Mouse (Mus musculus) limb, embryonic 11.5 days (tissue): Measurements from ENCODE around the gene Naa16. TPM values are rescaled to one million over a fixed set of nuclear protein-coding genes. Genes with fewer than 3 reads are reported as not detected.

ENCODE experiments used
- ATAC-seq: fragments of 200-750 bp; cut with Nextera tagmentation; 2 replicates; pipeline ENCODE4 v1.8.0; 2017; ENCODE audit warnings: low read depth; ENCODE audit not compliant: insufficient number of reproducible peaks, low FRiP score, low TSS enrichment
- DNase-seq: peaks from one replicate; pipeline ENCODE4 v3.0.0-alpha.2; 2015; ENCODE audit warnings: low spot score
- H3K27ac ChIP-seq: fragments of 300-500 bp; sonication (generic); replicated peaks from 2 replicates; pipeline ENCODE4 v1.5.1; 2014; ENCODE audit warnings: low read depth, mild to moderate bottlenecking, low read length
- H3K27me3 ChIP-seq: fragments of 300-500 bp; sonication (generic); 2 replicates; pipeline ENCODE4 v1.6.1; 2014; ENCODE audit warnings: mild to moderate bottlenecking, low read length, mixed read lengths; ENCODE audit not compliant: control insufficient read depth, insufficient read depth
- H3K36me3 ChIP-seq: fragments of 300-500 bp; sonication (generic); 2 replicates; pipeline ENCODE4 v1.6.1; 2014; ENCODE audit warnings: mild to moderate bottlenecking, low read length, moderate library complexity, mixed read lengths; ENCODE audit not compliant: control insufficient read depth, insufficient read depth
- H3K4me1 ChIP-seq: fragments of 300-500 bp; sonication (generic); 2 replicates; pipeline ENCODE4 v1.6.1; 2014; ENCODE audit warnings: low read length, mixed read lengths; ENCODE audit not compliant: control insufficient read depth, insufficient read depth
- H3K4me2 ChIP-seq: fragments of 300-500 bp; sonication (generic); 2 replicates; pipeline ENCODE4 v1.6.1; 2014; ENCODE audit warnings: low read depth, mild to moderate bottlenecking, moderate library complexity; ENCODE audit not compliant: severe bottlenecking
- H3K4me3 ChIP-seq: fragments of 300-500 bp; sonication (generic); 2 replicates; pipeline ENCODE4 v1.5.1; 2014; ENCODE audit warnings: low read depth, low read length
- H3K9ac ChIP-seq: fragments of 300-500 bp; sonication (generic); 2 replicates; pipeline ENCODE4 v1.6.1; 2014; ENCODE audit warnings: mild to moderate bottlenecking, low read length
- H3K9me3 ChIP-seq: fragments of 300-500 bp; sonication (generic); 2 replicates; pipeline ENCODE4 v1.6.1; 2016; ENCODE audit warnings: low read length; ENCODE audit not compliant: control insufficient read depth
- WGBS: fragments of 180-500 bp; shearing (Covaris S2); extraction: QIAGEN DNeasy Blood & Tissue Kit; methylation state at CpG from one replicate; pipeline ENCODE4 v1.1.7; 2014; 5-methylcytosine and 5-hydroxymethylcytosine counted together
- polyA plus RNA-seq: library from polyadenylated mRNA; unstranded; fragments of >200 nt; fragmentation: Nextera tagmentation; extraction: Ambion mirVana; gene quantifications from 2 replicates; pipeline ENCODE4 v1.2.1, GENCODE M21; 2014

Naa16 gene
- polyA plus RNA-seq, 1 experiment from 2014 or later: 51.5 TPM

- no peaks in the 10 kb centered on the region for H3K27me3 ChIP-seq
- DNase-seq: no peak
- H3K27ac ChIP-seq: no peak overlapping the region
- no peak overlapping the region for H3K4me2 ChIP-seq
- WGBS: 90% methylated on average over 9 of the region's 9 CpGs
- H3K9ac ChIP-seq: no peak overlapping the region
- no peaks in the 10 kb centered on the region for H3K36me3 ChIP-seq
- H3K4me1 ChIP-seq: no peaks in the 10 kb centered on the region
- H3K4me3 ChIP-seq: no peak overlapping the region
- no peaks in the 10 kb centered on the region for H3K9me3 ChIP-seq
- no peak for ATAC-seq
Observed at GRCm38 (mm10) chr14:79281894-79282553, 108.6 kb downstream of the Naa16 start.

GRCm38 (mm10) chr14:79280456-79280855 is 110.1 kb downstream of the Naa16 start:
- 93% methylated on average over 9 of the region's 9 CpGs for WGBS
- no peak overlapping the region for H3K4me2 ChIP-seq
- no peak overlapping the region for H3K4me3 ChIP-seq
- no peaks in the 10 kb centered on the region for H3K27me3 ChIP-seq
- no peak for ATAC-seq
- H3K36me3 ChIP-seq: no peaks in the 10 kb centered on the region
- H3K4me1 ChIP-seq: no peaks in the 10 kb centered on the region
- DNase-seq: no peak
- H3K27ac ChIP-seq: no peak overlapping the region
- no peaks in the 10 kb centered on the region for H3K9me3 ChIP-seq
- no peak overlapping the region for H3K9ac ChIP-seq

GRCm38 (mm10) chr14:79279494-79279893 is 111.1 kb downstream of the Naa16 start:
- Histone ChIP-seq H3K36me3 (no peaks in the 10 kb centered on the region), H3K9me3 (no peaks in the 10 kb centered on the region), H3K27me3 (no peaks in the 10 kb centered on the region), H3K4me3 (no peak overlapping the region), H3K4me2 (no peak overlapping the region), H3K4me1 (no peaks in the 10 kb centered on the region), H3K27ac (no peak overlapping the region), H3K9ac (no peak overlapping the region)
- WGBS: 59% methylated on average over 1 of the region's 1 CpGs
- DNase-seq: no peak
- ATAC-seq: no peak

- H3K27me3 ChIP-seq: no peaks in the 10 kb centered on the region
- DNase-seq (no peak), ATAC-seq (no peak)
- peaks cover 2% of the 10 kb centered on the region; the same call in 1 of the 2 replicates for H3K4me1 ChIP-seq
- no peak overlapping the region for H3K27ac ChIP-seq
- no peaks in the 10 kb centered on the region for H3K36me3 ChIP-seq
- no peak overlapping the region for H3K4me3 ChIP-seq
- H3K9ac ChIP-seq: no peak overlapping the region
- H3K9me3 ChIP-seq: no peaks in the 10 kb centered on the region
- H3K4me2 ChIP-seq: no peak overlapping the region
- 69% methylated on average over 4 of the region's 4 CpGs for WGBS
Observed at GRCm38 (mm10) chr14:79278927-79279326, 111.7 kb downstream of the Naa16 start.

GRCm38 (mm10) chr14:79277922-79278321 is 112.7 kb downstream of the Naa16 start:
- ATAC-seq (no peak), DNase-seq (no peak)
- H3K4me3 ChIP-seq: no peak overlapping the region
- H3K27ac ChIP-seq: no peak overlapping the region
- H3K9me3 ChIP-seq: no peaks in the 10 kb centered on the region
- whole genome bisulfite sequencing: 63% methylated on average over 7 of the region's 7 CpGs
- no peaks in the 10 kb centered on the region for H3K27me3 ChIP-seq
- H3K4me2 ChIP-seq: no peak overlapping the region
- peaks cover 5% of the 10 kb centered on the region; the same call in 1 of the 2 replicates for H3K4me1 ChIP-seq
- H3K36me3 ChIP-seq: no peaks in the 10 kb centered on the region
- H3K9ac ChIP-seq: no peak overlapping the region

- no peak overlapping the region for H3K9ac ChIP-seq
- H3K4me2 ChIP-seq: no peak overlapping the region
- no peaks in the 10 kb centered on the region for H3K36me3 ChIP-seq
- no peak for ATAC-seq
- no peak overlapping the region for H3K27ac ChIP-seq
- peaks cover 5% of the 10 kb centered on the region; the same call in 1 of the 2 replicates for H3K4me1 ChIP-seq
- 76% methylated on average over 8 of the region's 8 CpGs for WGBS
- no peaks in the 10 kb centered on the region for H3K27me3 ChIP-seq
- no peak overlapping the region for H3K4me3 ChIP-seq
- no peak for DNase-seq
- no peaks in the 10 kb centered on the region for H3K9me3 ChIP-seq
Observed at GRCm38 (mm10) chr14:79275870-79276395, 114.6 kb downstream of the Naa16 start.

- WGBS: 65% methylated on average over 3 of the region's 3 CpGs
- Histone ChIP-seq H3K9me3 (no peaks in the 10 kb centered on the region), H3K36me3 (no peaks in the 10 kb centered on the region), H3K9ac (no peak overlapping the region), H3K4me1 (peaks cover 5% of the 10 kb centered on the region; the same call in 1 of the 2 replicates), H3K27ac (no peak overlapping the region), H3K27me3 (no peaks in the 10 kb centered on the region), H3K4me3 (no peak overlapping the region), H3K4me2 (no peak overlapping the region)
- DNase-seq (no peak), ATAC-seq (no peak)
Observed at GRCm38 (mm10) chr14:79275441-79275840, 115.1 kb downstream of the Naa16 start.
